Mouse (Mus musculus) limb, embryonic 13.5 days (tissue): ENCODE results near the gene Nxpe3. TPM values are rescaled to one million over a fixed set of nuclear protein-coding genes. Genes with fewer than 3 reads are reported as not detected.
A peak's percentile ranks its signal among the peaks of the same experiment; 100 is the strongest.

Experiments
- ATAC-seq: fragments of 200-750 bp; cut with Nextera tagmentation; 2 replicates; pipeline ENCODE4 v1.8.0; 2017; ENCODE audit warnings: low read depth, moderate number of reproducible peaks, moderate TSS enrichment; ENCODE audit not compliant: low FRiP score
- H3K27ac ChIP-seq: fragments of 300-500 bp; sonication (generic); 2 replicates; pipeline ENCODE4 v1.5.1; 2015; ENCODE audit warnings: inconsistent platforms, mild to moderate bottlenecking, moderate library complexity
- H3K27me3 ChIP-seq: fragments of 300-500 bp; sonication (generic); 2 replicates; pipeline ENCODE4 v1.6.1; 2015; ENCODE audit warnings: mild to moderate bottlenecking, inconsistent platforms
- H3K36me3 ChIP-seq: fragments of 300-500 bp; sonication (generic); 2 replicates; pipeline ENCODE4 v1.6.1; 2015; ENCODE audit warnings: inconsistent platforms, mild to moderate bottlenecking, moderate library complexity
- H3K4me1 ChIP-seq: fragments of 300-500 bp; sonication (generic); 2 replicates; pipeline ENCODE4 v1.6.1; 2015; ENCODE audit warnings: inconsistent platforms
- H3K4me2 ChIP-seq: fragments of 300-500 bp; sonication (generic); replicated peaks from 2 replicates; pipeline ENCODE4 v1.6.1; 2015; ENCODE audit warnings: inconsistent platforms, mild to moderate bottlenecking, moderate library complexity
- H3K4me3 ChIP-seq: fragments of 300-500 bp; sonication (generic); 2 replicates; pipeline ENCODE4 v1.5.1; 2015; ENCODE audit warnings: moderate library complexity, mild to moderate bottlenecking, inconsistent platforms
- H3K9ac ChIP-seq: fragments of 300-500 bp; sonication (generic); 2 replicates; pipeline ENCODE4 v1.6.1; 2015; ENCODE audit warnings: mild to moderate bottlenecking, inconsistent platforms
- H3K9me3 ChIP-seq: fragments of 300-500 bp; sonication (generic); 2 replicates; pipeline ENCODE4 v1.6.1; 2016; ENCODE audit warnings: inconsistent platforms
- WGBS: fragments of 180-500 bp; shearing (Covaris S2); methylation state at CpG from one replicate; pipeline ENCODE4 v1.1.7; 2015; 5-methylcytosine and 5-hydroxymethylcytosine counted together
- polyA plus RNA-seq: library from polyadenylated mRNA; unstranded; fragments of >200 nt; fragmentation: Nextera tagmentation; extraction: Ambion mirVana; gene quantifications from 2 replicates; pipeline ENCODE4 v1.2.1, GENCODE M21; 2015

Nxpe3 gene
- polyA plus RNA-seq, 1 experiment from 2014 or later = 0.66 TPM

- Histone ChIP-seq H3K9me3 (no peaks in the 10 kb centered on the region), H3K27ac (no peak overlapping the region), H3K36me3 (peaks cover 77% of the 10 kb centered on the region), H3K4me2 (no peak overlapping the region), H3K4me1 (peaks cover 12% of the 10 kb centered on the region), H3K9ac (no peak overlapping the region), H3K4me3 (no peak overlapping the region), H3K27me3 (no peaks in the 10 kb centered on the region)
- 90% methylated on average over 6 of the region's 6 CpGs for WGBS
- ATAC-seq = no peak
Observed at GRCm38 (mm10) chr16:55814686-55815085, 80.4 kb downstream of the Nxpe3 start.

- Histone ChIP-seq H3K4me1 (peaks cover 4% of the 10 kb centered on the region; the same call in 1 of the 2 replicates), H3K27me3 (no peaks in the 10 kb centered on the region), H3K4me2 (no peak overlapping the region), H3K9ac (no peak overlapping the region), H3K4me3 (no peak overlapping the region), H3K36me3 (peaks cover 77% of the 10 kb centered on the region), H3K27ac (no peak overlapping the region), H3K9me3 (no peaks in the 10 kb centered on the region)
- WGBS = 81% methylated on average over 15 of the region's 15 CpGs
- no peak for ATAC-seq
Observed at GRCm38 (mm10) chr16:55813916-55814315, 81.2 kb downstream of the Nxpe3 start.

GRCm38 (mm10) chr16:55811792-55812191, 83.3 kb downstream of the Nxpe3 start:
- WGBS = 87% methylated on average over 6 of the region's 6 CpGs
- no peak overlapping the region for H3K4me2 ChIP-seq
- H3K36me3 ChIP-seq = peaks cover 59% of the 10 kb centered on the region
- H3K9ac ChIP-seq = no peak overlapping the region
- H3K27me3 ChIP-seq = no peaks in the 10 kb centered on the region
- H3K4me3 ChIP-seq = no peak overlapping the region
- ATAC-seq = no peak
- 0 out of 2 replicates have a peak, but pooled peaks cover 4% of the 10 kb centered on the region for H3K4me1 ChIP-seq
- no peaks in the 10 kb centered on the region for H3K9me3 ChIP-seq
- no peak overlapping the region for H3K27ac ChIP-seq

GRCm38 (mm10) chr16:55809779-55810514, 85.1 kb downstream of the Nxpe3 start:
- ATAC-seq = no peak

GRCm38 (mm10) chr16:55809345-55809744, 85.7 kb downstream of the Nxpe3 start:
- Histone ChIP-seq H3K27me3 (no peaks in the 10 kb centered on the region), H3K4me2 (no peak overlapping the region), H3K9me3 (no peaks in the 10 kb centered on the region), H3K9ac (no peak overlapping the region), H3K27ac (no peak overlapping the region), H3K36me3 (peaks cover 35% of the 10 kb centered on the region), H3K4me3 (no peak overlapping the region), H3K4me1 (0 out of 2 replicates have a peak, but pooled peaks cover 4% of the 10 kb centered on the region)
- ATAC-seq = no peak
- 94% methylated on average over 6 of the region's 6 CpGs for WGBS

More at GRCm38 (mm10) chr16:55809779-55810514, 85.1 kb downstream of the Nxpe3 start:
- H3K27ac ChIP-seq = no peak overlapping the region
- H3K9ac ChIP-seq = no peak overlapping the region
- H3K4me3 ChIP-seq = no peak overlapping the region
- WGBS = 91% methylated on average over 9 of the region's 9 CpGs
- H3K9me3 ChIP-seq = no peaks in the 10 kb centered on the region
- peaks cover 41% of the 10 kb centered on the region for H3K36me3 ChIP-seq
- H3K27me3 ChIP-seq = no peaks in the 10 kb centered on the region
- H3K4me1 ChIP-seq = 0 out of 2 replicates have a peak, but pooled peaks cover 4% of the 10 kb centered on the region
- H3K4me2 ChIP-seq = no peak overlapping the region

- Histone ChIP-seq H3K27me3 (no peaks in the 10 kb centered on the region), H3K4me3 (no peak overlapping the region), H3K36me3 (peaks cover 18% of the 10 kb centered on the region), H3K9ac (no peak overlapping the region), H3K4me2 (no peak overlapping the region), H3K27ac (no peak overlapping the region), H3K4me1 (0 out of 2 replicates have a peak, but pooled peaks cover 4% of the 10 kb centered on the region), H3K9me3 (no peaks in the 10 kb centered on the region)
- ATAC-seq = 0 out of 2 replicates have a peak, but pooled peaks have one; percentile 55
- 43% methylated on average over 6 of the region's 6 CpGs for WGBS
Observed at GRCm38 (mm10) chr16:55807505-55807932, 87.6 kb downstream of the Nxpe3 start.

GRCm38 (mm10) chr16:55804799-55805198, 90.3 kb downstream of the Nxpe3 start:
- WGBS = 86% methylated on average over 1 of the region's 1 CpGs
- no peaks in the 10 kb centered on the region for H3K9me3 ChIP-seq
- 0 out of 2 replicates have a peak, but pooled peaks cover under 1% of the 10 kb centered on the region for H3K36me3 ChIP-seq
- no peak for ATAC-seq
- H3K4me2 ChIP-seq = no peak overlapping the region
- no peak overlapping the region for H3K27ac ChIP-seq
- H3K27me3 ChIP-seq = no peaks in the 10 kb centered on the region
- H3K9ac ChIP-seq = no peak overlapping the region
- H3K4me1 ChIP-seq = 0 out of 2 replicates have a peak, but pooled peaks cover 4% of the 10 kb centered on the region
- no peak overlapping the region for H3K4me3 ChIP-seq

GRCm38 (mm10) chr16:55801629-55802028, 93.5 kb downstream of the Nxpe3 start:
- no peak overlapping the region for H3K9ac ChIP-seq
- no peak for ATAC-seq
- no peaks in the 10 kb centered on the region for H3K36me3 ChIP-seq
- H3K4me1 ChIP-seq = no peaks in the 10 kb centered on the region
- H3K4me3 ChIP-seq = no peak overlapping the region
- no peaks in the 10 kb centered on the region for H3K9me3 ChIP-seq
- WGBS = 74% methylated on average over 1 of the region's 1 CpGs
- H3K4me2 ChIP-seq = no peak overlapping the region
- no peak overlapping the region for H3K27ac ChIP-seq
- H3K27me3 ChIP-seq = no peaks in the 10 kb centered on the region

GRCm38 (mm10) chr16:55798845-55799244, 96.2 kb downstream of the Nxpe3 start:
- 83% methylated on average over 7 of the region's 7 CpGs for WGBS
- Histone ChIP-seq H3K36me3 (no peaks in the 10 kb centered on the region), H3K27ac (no peak overlapping the region), H3K9me3 (no peaks in the 10 kb centered on the region), H3K4me3 (no peak overlapping the region), H3K4me2 (no peak overlapping the region), H3K4me1 (peaks cover 4% of the 10 kb centered on the region; the same call in 1 of the 2 replicates), H3K9ac (no peak overlapping the region), H3K27me3 (no peaks in the 10 kb centered on the region)
- ATAC-seq = no peak

- H3K4me3 ChIP-seq = no peak overlapping the region
- no peak for ATAC-seq
- no peaks in the 10 kb centered on the region for H3K36me3 ChIP-seq
- H3K9me3 ChIP-seq = no peaks in the 10 kb centered on the region
- H3K9ac ChIP-seq = no peak overlapping the region
- no peak overlapping the region for H3K4me2 ChIP-seq
- H3K27ac ChIP-seq = no peak overlapping the region
- H3K4me1 ChIP-seq = peaks cover 4% of the 10 kb centered on the region; the same call in 1 of the 2 replicates
- no peaks in the 10 kb centered on the region for H3K27me3 ChIP-seq
- WGBS = 86% methylated on average over 7 of the region's 7 CpGs
Observed at GRCm38 (mm10) chr16:55790326-55790725, 104.8 kb downstream of the Nxpe3 start.
